Mouse (Mus musculus) testis, adult 10 weeks (tissue): ENCODE data around the gene Colca2. TPM values are rescaled to one million over a fixed set of nuclear protein-coding genes. Genes with fewer than 3 reads are reported as not detected.

Source experiments
- polyA plus RNA-seq: library from polyadenylated mRNA; stranded (reverse); fragments of 350-450 nt; fragmentation: Illumina TruSeq; extraction: RNeasy Lipid Tissue Mini Kit (QIAGEN cat#74804); gene quantifications from one replicate; pipeline ENCODE4 v1.2.3, GENCODE M21; 2014; ENCODE audit warnings: low read depth, low replicate concordance

The Colca2 gene
- polyA plus RNA-seq, result 4.6 TPM

GRCm38 (mm10) chr9:51278500-51279381 lies at the start of gene Colca2:
Gene Colca2 (minus strand): TSS chr9:51278569.

Other genes starting within 250 kb of the Colca2 start
- gene Btg4, start 217.7 kb downstream of the Colca2 start, polyA plus RNA-seq, result 50.0 TPM
- gene Layn, start 201.5 kb downstream of the Colca2 start, polyA plus RNA-seq, result 0.94 TPM
- gene 4833427G06Rik, start 176.5 kb downstream of the Colca2 start, polyA plus RNA-seq, result 206 TPM
- gene Gm32742, start 113.1 kb downstream of the Colca2 start, polyA plus RNA-seq, result not detected
- gene Pou2af1, start 64.9 kb downstream of the Colca2 start, polyA plus RNA-seq, result 0.76 TPM
- 0.48 TPM for gene 1810046K07Rik, start 50.3 kb upstream of the Colca2 start, polyA plus RNA-seq